Mouse (Mus musculus) heart, adult 2 months (tissue): Measurements from ENCODE around the gene Dcst2.

ENCODE experiments used
- CTCF ChIP-seq: fragments of 200-600 bp; IDR thresholded peaks from 2 replicates; pipeline ENCODE4 v1.8.1; 2022; ENCODE audit warnings: antibody characterized with exemption, mild to moderate bottlenecking, moderate library complexity
- POLR2A ChIP-seq: fragments of 200-500 bp; IDR thresholded peaks from 2 replicates; pipeline ENCODE4 v1.6.1; 2011; ENCODE audit warnings: mild to moderate bottlenecking, low read depth, low read length, control low read depth; ENCODE audit not compliant: insufficient read depth

- TF ChIP-seq CTCF = no peak
- TF ChIP-seq POLR2A = no peak
Measured at GRCm38 (mm10) chr3:89359630-89360029, 2.1 kb upstream of the Dcst2 start.
